Mouse (Mus musculus): ENCODE data around the gene Ccdc163.

GRCm38 (mm10) chr4:116660829-116661228 is 47.5 kb upstream of the Ccdc163 start:
- TF ChIP-seq CTCF (IDR thresholded peaks at IDR 0.05; ENCODE audit: low read depth) (no peak), EP300 (IDR thresholded peaks at IDR 0.05; ENCODE audit: low read depth) (no peak)

Data from heart, postnatal 0 days (tissue).